Mouse (Mus musculus) layer of hippocampus, postnatal 14 days (tissue): Measurements from ENCODE around the gene Dhh. TPM values are rescaled to one million over a fixed set of nuclear protein-coding genes. Genes with fewer than 3 reads are reported as not detected.
A peak's percentile ranks its signal among the peaks of the same experiment; 100 is the strongest.
"Not testable (repeated sequence)": the region's sequence is repeated elsewhere in the genome, so short reads cannot be mapped to it uniquely, and the experiment has no call there.

Experiments used
- DNase-seq, 2 experiments: peaks; one replicate each; pipeline ENCODE4 v3.0.0; 2021 to 2022; ENCODE audit warnings: low spot score in 2 of 2, mixed read lengths in 1 of 2
- long read RNA-seq, 2 experiments: library from polyadenylated mRNA; stranded (forward); transcript quantifications; one replicate each; pipeline ENCODE4 v2.0.0; 2021
- total RNA-seq, 2 experiments: library from RNA; stranded (reverse); gene quantifications; 2 replicates each; pipeline ENCODE4 v1.2.3; 2021

The Dhh gene
- total RNA-seq, result under 1 TPM; 0.31 to 0.35 TPM
- long read RNA-seq, experiment 1, result 0 reads
- long read RNA-seq, experiment 2, result 0 reads

DNA sequence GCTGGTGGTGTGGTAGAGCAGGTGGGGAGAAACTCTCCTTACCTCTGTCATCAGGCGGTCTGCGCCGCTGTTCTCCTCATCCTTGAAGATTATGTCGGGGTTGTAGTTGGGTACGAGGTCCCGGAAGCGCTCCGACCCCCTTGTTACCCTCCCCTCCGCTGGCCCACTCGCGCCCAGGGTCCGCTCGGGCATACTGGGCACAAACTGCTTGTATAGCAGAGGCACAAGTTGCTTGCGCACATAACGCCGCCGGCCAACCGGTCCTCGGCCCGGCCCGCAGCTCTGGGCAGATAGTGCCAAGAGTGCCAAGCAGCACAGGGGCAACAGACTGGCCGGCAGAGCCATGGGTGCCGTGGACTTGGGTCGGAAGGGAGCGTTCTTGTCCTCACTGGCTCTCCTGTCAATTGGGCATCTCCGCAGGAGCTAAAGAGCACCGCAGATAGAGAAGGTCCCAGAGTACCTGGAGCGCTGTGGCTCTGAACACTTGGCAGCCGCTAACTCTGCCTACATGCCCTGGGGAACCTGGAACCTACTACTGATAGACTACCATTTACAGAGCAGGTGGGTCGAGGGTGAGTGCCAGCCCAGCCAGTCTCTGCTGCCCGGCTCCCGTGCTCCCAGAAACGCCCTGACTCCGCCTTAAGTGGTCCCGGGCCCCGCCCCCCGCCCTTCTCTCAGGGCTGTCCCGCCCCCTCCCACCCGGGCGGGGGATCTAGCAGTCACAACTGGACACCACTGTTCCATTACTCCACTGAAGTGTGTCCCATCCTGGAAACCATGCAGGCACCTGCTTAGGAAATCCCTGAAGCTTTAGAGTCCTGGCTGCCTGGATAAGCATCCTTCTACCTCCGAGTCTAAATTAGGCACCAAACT lies at the start of gene Dhh:
Dhh (minus strand) TSS at position 613 of the 873 bp plus-strand sequence.
- DNase-seq, result no peak

DNA sequence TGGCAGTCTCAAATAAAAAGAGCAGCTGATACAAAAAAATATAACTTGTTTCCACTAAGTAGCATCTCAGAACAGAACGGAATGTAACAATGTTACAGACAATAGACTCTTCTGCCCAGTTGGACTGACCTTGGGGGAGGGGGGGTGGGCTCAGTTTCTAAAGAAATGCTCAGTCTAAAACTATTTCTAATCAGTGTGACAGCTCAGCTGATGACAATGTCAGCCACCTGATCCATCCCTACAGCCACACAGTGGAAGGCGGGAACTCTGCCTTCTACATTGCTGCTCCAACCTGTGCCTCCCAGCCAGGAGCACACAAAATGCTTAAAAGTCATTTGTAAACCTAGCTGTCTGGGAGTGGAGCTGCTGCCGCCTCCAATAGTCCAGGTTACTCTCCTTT lies 49.5 kb upstream of the Dhh start:
- no peak for DNase-seq

DNA sequence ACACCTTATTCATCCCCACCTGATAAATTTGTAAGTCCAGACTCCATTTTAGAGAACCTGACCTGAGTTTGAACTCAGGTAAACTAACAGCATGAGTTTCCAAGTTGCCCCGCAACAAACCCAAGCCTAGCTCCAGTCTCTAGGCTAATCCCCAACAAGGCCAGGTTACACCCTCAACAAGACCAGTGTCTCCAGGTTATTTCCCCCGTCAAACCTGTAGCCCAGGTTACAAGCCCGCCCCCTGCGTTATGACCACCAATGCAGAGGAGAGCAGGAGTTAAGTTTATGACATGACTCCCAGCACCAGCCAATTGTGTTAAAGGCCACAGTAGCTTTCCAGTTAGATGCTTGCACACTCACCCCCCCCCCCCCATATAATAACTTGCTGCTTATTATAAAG lies 44.8 kb upstream of the Dhh start:
- DNase-seq, result no peak

DNA sequence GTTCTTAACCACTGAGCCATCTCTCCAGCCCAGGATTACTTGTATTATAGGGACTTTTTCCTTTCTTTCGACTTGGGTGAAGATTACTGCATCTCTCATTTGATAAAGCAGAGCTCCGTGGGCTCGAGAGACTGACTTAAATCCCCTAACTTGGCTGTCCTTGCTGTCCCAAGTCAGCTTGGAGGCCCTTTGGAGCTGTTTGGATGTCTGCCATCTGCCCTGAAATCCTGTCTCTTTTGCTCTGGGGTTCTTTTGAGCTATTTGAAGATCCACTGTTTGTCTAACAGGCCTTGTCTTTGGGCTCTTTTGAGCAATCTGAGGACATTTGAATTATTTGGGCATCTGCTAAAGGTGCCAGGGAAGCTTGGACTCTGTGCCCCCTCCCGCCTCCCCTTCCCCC lies 43.7 kb upstream of the Dhh start:
- DNase-seq, result no peak

DNA sequence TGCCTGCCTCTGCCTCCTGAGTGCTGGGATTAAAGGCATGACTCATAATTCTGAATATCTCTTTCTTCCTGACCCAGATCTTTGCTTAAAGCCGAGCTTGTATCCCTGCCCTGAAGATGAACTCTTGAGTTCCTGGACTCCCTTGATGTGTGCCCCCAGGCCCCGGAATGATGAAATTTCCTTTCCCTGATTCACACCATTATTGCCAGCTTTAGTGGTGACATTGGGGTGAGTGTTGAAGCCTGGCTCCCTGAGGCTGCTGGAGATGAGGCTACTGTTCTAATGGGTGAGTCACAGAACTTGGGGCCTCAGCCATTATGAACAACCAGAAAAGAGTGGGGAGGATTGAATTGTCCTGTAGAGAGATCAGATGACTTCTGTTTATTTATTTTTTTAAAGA lies 43.2 kb upstream of the Dhh start:
- no peak for DNase-seq

DNA sequence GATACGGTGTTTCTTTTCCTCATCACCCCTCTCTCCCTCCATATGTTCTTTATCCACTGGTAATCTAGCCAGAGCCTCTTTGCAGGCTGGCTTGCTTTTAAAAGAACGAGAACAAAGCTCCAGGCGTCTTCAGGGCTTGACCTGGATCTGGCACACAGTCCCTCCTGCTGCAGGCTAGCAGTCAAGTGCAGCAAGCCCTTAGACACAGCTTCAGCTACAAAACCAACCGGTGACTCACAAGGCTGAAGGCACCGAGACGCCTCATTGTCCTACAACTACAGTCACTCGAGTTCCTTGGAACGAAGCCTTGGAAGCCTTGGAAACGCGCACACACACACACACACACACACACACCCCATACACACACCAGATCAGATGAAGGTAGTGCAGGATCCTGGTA lies 42.5 kb upstream of the Dhh start:
- DNase-seq, result no peak

DNA sequence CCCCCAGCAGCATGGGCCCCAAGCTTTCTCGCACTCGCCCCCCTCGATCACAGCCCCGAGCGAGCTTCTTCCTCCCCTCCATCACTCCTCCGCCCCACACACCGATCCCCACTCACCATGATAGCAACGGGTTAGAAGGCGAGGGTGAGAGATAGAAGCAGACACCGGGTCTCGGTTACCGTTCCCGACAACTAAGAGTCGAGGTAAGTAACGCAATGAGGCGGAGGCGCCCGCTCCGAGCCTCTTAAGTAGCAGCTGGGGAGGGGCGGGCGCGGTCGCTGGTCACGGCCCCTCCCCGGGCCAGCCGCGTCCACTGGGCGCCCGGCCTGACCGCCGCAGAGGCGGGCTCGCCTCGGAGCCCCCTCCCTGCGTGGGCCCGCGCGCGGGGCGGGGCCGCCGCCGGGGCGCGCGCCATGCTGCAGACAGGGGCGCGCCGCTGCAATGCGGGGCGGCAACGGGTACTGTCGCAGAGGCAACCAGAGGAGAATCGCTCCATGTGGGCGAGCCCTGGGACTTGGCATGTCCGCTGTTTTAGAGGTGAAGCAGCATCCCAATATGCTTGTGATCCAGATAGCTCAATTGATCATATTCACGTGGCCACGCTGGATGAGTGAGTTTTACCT lies 36.0 kb upstream of the Dhh start, which contains the start of gene Tuba1b:
Tuba1b (minus strand) TSS at position 349 of the 623 bp plus-strand sequence.
- peak; percentile 85 to 91 for DNase-seq

DNA sequence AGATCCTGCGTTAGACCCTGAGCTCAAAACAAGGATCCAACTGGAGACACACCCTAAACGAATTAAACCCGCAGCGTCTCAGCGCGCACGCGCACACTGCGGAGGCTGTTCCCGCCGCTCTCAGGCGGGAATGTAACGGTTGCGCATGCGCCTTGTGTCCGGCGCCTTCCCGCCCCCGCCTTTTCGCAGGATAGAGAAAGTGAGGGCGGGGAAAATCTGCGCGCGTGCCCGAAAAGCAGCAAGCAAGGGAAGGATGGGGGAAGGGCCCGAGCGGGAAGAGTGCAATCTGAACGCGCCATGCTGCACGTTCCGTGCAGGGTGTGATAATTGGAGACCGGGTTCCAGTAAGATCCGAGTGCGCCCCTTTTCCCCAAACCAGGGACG lies 35.5 kb upstream of the Dhh start:
- DNase-seq, result peak; percentile 91 to 97

DNA sequence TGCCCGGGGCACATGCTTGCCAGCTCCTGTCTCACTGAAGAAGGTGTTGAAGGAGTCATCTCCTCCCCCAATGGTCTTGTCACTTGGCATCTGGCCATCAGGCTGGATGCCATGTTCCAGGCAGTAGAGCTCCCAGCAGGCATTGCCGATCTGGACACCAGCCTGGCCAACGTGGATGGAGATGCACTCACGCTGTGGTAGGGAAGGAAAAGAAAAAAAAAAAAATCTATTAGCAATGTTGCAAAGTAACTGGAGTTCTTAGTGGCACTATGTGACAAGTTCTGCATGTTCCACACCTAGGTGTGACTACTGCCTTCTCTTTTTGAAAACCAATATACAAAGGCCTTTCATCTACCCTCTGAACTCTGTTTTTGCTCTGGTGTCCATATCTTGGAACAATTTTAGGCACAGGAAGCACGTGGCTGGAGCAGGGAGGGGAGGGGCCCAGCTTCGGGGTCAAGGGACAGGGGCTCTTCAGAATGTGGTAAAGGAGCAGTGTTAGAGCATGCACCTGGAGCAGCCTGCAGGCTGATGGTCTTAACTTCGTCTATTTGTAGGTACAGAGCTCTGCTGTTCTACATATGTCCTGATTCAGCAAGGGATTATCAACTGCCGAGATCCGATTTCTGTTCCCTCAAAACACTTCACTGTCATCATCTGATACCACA lies 34.8 kb upstream of the Dhh start:
- DNase-seq, result not testable (repeated sequence)

DNA sequence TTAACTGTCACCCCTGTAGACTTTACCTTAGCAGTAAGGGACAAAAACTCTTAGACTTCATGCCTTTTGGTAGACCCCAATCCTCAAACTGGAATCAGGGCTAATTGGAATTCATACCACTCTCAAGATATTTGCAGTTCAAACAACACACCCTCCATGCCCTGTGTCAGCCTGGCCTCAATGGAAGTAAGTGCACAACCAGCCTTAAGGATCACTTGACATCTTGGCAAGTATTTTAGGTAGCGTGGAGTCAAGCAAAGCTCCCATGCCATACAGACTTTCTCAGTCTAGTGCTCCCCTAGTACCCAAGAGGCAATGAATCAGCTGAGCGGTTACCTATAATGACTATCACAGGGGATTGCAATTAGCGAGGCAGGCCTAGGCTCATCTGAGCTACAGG lies 32.7 kb upstream of the Dhh start:
- DNase-seq, result no peak

DNA sequence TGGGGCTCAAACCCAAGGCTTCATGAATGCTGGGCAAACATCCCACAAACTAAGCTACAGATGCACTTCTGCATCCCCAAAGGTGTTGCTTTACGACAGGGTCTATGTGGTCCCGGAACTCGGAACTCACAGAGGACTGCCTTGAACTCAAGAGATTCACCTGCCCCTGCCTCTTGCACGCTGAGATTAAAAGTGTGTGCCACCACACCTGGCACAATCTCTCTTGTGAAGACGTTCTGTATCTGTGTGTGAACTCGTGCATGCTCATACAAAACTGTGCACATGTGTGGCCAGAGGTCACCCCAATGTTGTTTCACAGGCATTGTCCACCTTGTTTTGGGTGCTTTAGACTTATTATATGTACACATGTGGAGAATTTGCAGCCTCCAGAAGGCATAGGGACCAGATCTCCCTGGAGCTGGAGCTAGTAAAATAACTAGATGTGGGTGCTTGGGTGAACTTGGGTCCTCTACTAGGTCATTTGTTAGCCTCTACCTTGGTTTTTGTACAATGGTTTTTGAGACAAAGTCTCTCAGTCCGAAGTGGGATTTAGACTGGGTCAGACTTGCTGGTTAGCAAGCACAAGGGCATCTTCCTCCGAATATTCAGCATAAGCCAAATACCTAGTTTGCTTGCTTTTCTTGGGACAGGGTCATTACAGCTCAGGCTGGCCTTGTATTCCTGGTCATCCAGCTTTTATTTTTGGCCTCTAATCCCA lies 31.8 kb upstream of the Dhh start:
- no peak for DNase-seq

DNA sequence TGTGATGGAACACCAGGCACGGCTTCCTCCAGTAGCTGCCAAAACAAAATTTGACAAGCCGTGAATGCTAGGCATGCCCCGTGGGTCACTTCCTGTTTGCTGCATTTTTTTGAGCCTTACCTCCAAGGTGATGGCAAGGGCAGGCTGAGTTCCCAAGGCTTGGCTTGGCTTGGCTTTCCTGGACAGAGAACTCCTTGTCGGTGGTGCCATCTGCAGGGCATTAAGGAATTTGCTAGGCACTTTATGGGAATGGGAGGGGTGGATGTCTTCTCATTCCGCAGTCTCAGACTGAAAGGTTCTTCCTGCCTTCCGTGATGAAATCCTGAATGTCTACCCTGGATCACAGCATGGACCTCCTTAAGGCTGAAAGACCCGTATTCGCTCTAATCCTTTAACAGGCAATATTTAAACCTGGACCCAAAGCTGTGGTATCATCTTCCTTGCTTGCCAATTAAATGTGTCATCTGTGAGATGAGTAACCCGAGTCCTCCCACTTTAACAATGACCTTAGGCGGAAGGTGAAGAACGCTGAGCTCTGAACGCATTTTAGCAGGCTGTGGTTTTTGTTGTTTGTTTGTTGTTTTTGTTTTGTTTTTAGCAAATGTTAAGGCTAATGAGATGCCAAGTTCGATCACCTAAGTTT lies 30.4 kb upstream of the Dhh start:
- DNase-seq, result peak; percentile 64 to 75

DNA sequence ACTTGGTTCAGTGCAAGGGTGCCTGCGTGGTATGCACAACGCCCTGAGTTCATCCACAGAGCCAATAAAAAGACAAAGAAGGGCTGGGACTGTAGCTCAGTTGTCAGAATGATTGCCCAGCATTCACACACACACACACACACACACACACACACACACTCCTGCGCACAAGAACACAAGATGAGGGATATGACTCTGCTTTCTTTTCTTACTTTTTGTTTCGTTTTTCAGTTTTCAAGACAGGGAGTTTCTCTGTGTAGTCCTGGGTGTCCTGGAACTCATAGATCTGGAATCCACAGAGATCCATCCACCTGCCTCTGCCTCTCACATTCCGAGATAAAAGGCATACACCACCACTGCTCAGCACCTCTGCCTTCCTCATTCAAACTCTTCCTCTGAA lies 29.2 kb upstream of the Dhh start:
- DNase-seq, result no peak

DNA sequence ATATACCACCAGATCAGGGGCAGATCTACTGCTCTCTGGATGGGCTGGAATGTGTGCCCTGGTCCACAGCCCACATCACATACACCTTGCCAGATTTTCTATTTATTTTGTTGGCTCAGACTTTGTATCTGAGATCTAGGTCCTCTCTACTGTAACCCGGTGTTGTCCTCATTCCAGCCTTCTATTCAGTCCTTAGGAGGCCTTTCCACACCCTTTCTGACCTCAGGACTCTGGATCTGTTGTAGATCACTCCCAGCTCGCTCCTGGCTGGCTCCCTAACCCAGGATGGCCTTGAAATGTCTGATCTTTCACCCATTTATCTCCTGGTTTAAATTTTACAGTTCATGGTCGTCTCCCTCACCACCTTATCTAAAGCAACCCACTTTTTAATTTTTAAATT lies 26.3 kb upstream of the Dhh start:
- DNase-seq, result no peak

DNA sequence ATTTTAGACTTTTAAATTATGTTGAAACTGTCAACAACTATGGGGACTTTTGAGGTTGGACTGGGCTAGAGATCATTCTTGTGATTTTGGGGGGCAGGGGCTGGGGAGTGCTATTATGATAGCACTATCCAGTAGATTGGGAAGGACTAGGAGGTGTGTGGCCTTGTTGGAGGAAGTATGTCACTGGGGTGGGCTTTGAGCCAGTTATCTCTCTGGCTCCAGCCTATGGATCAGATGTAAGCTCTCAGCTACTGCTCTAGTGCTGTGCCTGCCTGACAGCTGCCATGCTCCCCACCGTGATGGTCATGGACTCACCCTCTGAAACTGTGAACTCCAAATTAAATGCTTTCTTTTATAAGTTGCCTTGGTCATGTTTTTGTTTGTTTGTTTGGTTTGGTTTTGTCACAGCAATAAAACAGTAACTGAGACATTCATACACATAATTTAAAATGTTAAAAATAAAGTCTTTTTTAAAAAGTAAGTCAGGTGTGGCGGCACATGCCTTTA lies 24.7 kb upstream of the Dhh start:
- DNase-seq, result no peak

DNA sequence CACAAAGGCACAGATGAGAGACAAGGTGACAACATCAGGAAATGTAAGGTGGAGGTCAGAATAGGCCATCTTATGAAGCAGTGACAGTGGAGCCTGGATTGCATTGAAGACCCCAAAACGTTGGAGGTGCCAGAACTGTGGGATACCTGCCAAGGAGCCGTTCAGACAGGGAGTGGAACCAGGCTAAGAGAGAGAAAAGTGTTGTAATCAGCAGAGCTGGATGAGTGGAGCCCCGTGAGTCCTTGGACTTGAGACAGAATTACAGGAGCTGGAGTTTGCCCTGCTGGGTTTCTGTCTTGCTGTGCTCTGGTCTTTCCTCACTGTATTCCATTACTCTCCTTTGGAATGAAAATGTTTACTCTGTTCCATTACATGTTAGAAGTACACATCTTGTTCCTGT lies 24.2 kb upstream of the Dhh start:
- DNase-seq, result no peak

DNA sequence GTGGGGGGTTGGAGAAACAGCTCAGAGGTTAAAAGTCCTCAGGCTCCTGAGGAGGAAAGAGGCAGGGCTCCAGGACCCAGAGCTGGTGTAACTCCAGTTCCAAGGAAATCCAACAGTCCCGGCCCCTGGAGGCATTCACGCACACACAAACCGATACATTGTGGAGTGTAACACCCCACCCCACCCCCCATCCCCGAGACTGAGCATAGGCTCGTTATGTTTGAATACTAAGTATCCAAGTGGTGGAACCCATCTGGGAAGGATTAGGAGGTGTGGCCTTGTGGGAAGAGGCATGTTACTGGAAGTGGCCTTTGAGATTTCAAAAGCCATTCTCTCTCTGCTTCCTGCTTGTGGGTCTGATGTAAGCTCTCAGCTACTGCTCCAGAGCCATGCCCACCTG lies 23.2 kb upstream of the Dhh start:
- no peak for DNase-seq

DNA sequence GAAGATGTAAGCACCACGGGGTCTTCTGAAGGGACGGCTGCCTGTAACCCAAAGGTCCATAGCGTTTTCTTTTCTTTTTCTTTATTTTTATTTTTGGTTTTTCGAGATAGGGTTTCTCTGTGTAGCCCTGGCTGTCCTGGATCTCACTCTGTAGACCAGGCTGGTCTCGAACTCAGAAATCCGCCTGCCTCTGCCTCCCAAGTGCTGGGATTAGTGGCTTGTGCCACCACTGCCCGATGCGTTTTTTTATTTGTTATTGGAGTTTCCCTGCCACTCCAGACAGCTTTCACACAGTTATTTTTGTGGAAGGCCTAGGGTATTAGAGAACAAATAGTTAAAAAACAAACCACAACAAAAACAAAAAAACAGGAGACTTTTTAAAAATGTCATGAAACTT lies 20.2 kb upstream of the Dhh start:
- DNase-seq, result not testable (repeated sequence)

DNA sequence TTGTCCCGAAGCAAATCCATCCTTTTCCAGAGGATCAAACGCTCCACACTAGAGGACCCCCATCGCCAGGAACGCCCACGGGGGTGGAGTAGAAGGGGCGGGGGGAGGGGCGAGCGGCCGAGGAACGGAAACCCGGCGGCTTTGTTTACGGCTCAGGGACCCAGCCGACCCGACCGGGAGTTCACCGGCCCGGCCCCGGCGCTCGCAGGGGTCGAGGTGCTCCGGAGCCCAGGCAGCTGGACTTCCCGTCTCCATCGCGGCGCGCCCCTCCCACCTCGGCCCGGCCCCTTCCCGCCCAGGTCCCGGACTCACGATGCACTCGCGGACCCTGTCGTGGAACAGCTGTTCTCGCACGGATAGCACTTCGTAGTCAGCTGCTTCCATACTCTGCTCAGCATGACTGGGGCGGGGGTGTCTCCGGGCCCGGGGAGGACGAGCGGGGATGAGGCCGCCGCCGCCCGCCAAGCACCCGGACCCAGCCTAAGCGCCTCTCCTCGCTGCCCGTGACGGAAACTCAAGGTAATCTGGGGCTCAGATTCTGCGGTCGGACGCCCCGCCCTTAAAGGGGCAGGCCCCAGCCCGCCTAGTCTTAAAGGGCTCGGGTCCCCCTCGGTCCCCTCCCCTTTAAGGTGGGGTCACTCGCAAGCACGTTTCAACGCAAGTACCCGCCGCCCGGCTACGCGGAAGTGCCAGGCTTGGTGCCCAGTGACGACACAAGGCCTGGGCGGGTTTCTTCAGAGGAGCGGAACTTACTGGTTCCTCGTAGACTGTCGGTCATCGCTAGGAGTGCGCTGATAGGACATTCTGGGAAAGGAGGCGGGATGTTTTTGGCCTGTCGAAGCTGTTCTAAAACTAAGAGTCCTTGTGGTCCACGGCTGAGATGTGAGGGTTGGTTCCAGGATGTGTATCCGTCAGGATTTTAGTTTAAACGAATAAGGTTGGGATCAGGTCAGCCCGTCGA lies 19.5 kb upstream of the Dhh start, which contains the start of gene Lmbr1l:
Lmbr1l (minus strand) TSS at position 694 of the 961 bp plus-strand sequence.
- DNase-seq, result peak; percentile 98 to 100
